Mouse (Mus musculus): ENCODE results near the gene Gm4922. TPM values are rescaled to one million over a fixed set of nuclear protein-coding genes. Genes with fewer than 3 reads are reported as not detected.

Gm4922 gene
- not detected for polyA plus RNA-seq (2014; fragmentation: Illumina TruSeq; extraction: RNeasy Lipid Tissue Mini Kit (QIAGEN cat#74804))

GRCm38 (mm10) chr10:18786693-18787092, at the start of gene Gm4922:
TSS of gene Gm4922 (minus strand) at chr10:18786793.

DNA sequence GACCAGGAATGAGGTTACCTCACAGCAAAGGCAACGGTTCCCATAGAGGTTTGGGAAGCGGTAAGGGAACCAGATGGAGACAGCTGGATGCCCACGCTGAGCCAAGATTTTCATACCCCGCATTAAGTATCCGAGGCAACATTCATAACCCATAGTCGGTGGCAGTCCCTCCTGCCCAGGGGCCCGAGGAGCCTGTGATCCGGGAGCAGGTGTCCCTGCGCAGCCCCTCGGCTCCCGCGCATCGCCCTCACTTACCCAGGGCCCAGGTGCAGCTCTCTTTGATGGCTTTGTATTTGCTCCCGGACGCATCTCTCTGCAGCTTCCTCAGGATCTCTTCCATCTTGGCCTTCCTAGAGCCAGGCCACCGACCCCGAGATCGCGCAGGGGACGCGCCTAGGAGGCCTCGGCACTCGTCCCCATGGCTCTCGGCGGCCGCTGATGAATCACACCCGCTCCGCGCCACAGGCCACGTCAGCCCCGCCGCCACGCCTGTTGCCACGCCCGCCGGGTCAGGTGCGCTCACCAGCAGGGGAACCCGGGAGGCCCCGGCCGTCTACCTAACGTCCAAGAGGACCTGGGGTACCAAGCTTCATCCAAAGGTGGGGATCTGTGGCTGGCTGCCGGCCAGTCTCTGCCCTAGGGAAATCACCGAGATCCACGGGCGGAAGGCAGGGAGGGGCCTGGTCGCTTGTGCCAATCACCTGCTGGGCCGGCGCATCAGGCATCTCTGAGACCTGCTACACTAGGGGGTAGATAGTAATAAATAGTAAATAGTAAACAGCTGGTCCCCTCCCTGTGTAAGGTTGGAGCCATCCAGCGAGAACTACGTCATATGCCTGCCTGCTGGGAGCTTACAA, 43.1 kb downstream of the Gm4922 start, which contains the start of gene Arfgef3:
Gene Arfgef3 (minus strand): TSS at position 664 of the 857 bp plus-strand sequence.

Other genes with a start within 250 kb of the Gm4922 start
- gene Hebp2, start 240.7 kb downstream of the Gm4922 start, polyA plus RNA-seq (2014; fragmentation: Illumina TruSeq; extraction: RNeasy Lipid Tissue Mini Kit (QIAGEN cat#74804)): 6.1 TPM
- 1.7 TPM for gene Arfgef3, start 42.8 kb downstream of the Gm4922 start, polyA plus RNA-seq (2014; fragmentation: Illumina TruSeq; extraction: RNeasy Lipid Tissue Mini Kit (QIAGEN cat#74804))
- 49.7 TPM for gene Perp, start 58.2 kb upstream of the Gm4922 start, polyA plus RNA-seq (2014; fragmentation: Illumina TruSeq; extraction: RNeasy Lipid Tissue Mini Kit (QIAGEN cat#74804))
- gene Tnfaip3, start 228.9 kb upstream of the Gm4922 start, polyA plus RNA-seq (2014; fragmentation: Illumina TruSeq; extraction: RNeasy Lipid Tissue Mini Kit (QIAGEN cat#74804)): 2.9 TPM